ENCODE assay signal across 11 mouse cellular contexts in the genomic region with DNA sequence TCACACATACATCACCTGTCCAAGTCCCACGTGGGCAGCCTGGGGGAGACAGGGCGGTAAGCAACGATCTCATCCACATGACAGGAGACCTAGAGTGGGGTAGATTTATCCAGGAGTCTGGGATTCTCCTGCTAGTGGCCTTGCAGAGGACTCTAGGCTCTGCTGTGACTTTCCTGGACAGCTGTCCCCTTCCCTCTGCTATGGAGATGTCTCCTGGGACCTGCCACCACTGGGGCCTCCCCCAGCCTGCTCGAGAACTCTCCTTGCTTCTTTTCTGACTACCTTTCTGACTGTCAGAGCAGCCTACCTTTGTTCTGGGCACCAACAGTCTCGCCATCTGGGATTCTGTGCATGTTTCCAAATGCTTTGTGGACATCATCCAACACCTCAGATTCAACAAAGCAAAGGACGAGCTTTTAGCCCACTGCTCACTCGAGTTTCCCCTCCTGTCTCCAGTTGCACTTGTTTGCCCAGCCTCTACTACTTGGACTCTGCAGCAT.
A peak's percentile ranks its signal among the peaks of the same experiment; 100 is the strongest.
DNase-seq lines count a peak whose midpoint lies in the region; ATAC-seq lines count a peak whose summit lies in the region.
"Had no signal": no experiment of that assay in that cellular context is flagged by ENCODE, and none has a peak within 500 bp of the region (broad histone marks: within the 10 kb centered on the region; RNA-seq: fewer than 3 reads in every experiment).

No protein-coding gene starts in this region.

- H3K4me1 ChIP-seq in embryonic facial prominence, embryonic 13.5 days = peaks cover 47% of the 10 kb centered on the region
- H3K4me1 ChIP-seq in embryonic facial prominence, embryonic 10.5 days = peaks cover 19% of the 10 kb centered on the region
- H3K4me1 ChIP-seq: liver, embryonic 15.5 days had no signal

- H3K36me3 ChIP-seq in embryonic facial prominence, embryonic 13.5 days = no peaks in the 10 kb centered on the region
- 0 out of 2 replicates have a peak, but pooled peaks cover 6% of the 10 kb centered on the region for H3K36me3 ChIP-seq in embryonic facial prominence, embryonic 10.5 days (replicated peaks)
- H3K36me3 ChIP-seq: liver, embryonic 15.5 days had no signal

- no peak overlapping the region for H3K4me2 ChIP-seq in embryonic facial prominence, embryonic 13.5 days
- H3K4me2 ChIP-seq: liver, embryonic 15.5 days had no signal

- DNase-seq in embryonic facial prominence, embryonic 10.5 days (ENCODE audit: low spot score) = no peak
- DNase-seq in left cerebral cortex, adult 18-20 months (ENCODE audit: low spot score in 2 of 2) = peak; percentile 52 to 58
- DNase-seq in left cerebral cortex, postnatal 10 days (ENCODE audit: extremely low spot score in 1 of 2, low spot score in 2 of 2) = no peak
- DNase-seq in cerebellum, adult 9-10 months = peak; percentile 94
- peak; percentile 55 for DNase-seq in layer of hippocampus, adult 9-10 months (ENCODE audit: low spot score)
- DNase-seq in thymus, postnatal 36 days = no peak
- DNase-seq in adrenal gland, postnatal 14 days = no peak
- DNase-seq: kidney, adult 11 months had no signal

- H3K27me3 ChIP-seq in embryonic facial prominence, embryonic 13.5 days = no peaks in the 10 kb centered on the region
- H3K27me3 ChIP-seq in embryonic facial prominence, embryonic 10.5 days (replicated peaks; ENCODE audit: low read depth, poor library complexity, severe bottlenecking) = no peaks in the 10 kb centered on the region
- H3K27me3 ChIP-seq: liver, embryonic 15.5 days had no signal

- intact Hi-C loops in left cerebral cortex, postnatal 10 days (cut with DNase I) = loop anchor here (5.0 kb wide), 3 partner anchors 47 to 192 kb away; a partner anchor contains a TSS

- H3K9ac ChIP-seq in embryonic facial prominence, embryonic 13.5 days = no peak overlapping the region
- H3K9ac ChIP-seq: liver, embryonic 15.5 days had no signal

- H3K27ac ChIP-seq in embryonic facial prominence, embryonic 13.5 days = 0 out of 2 replicates have a peak overlapping the region, but pooled peaks have one; percentile 24
- H3K27ac ChIP-seq in embryonic facial prominence, embryonic 10.5 days (replicated peaks) = no peak overlapping the region
- H3K27ac ChIP-seq: liver, embryonic 15.5 days had no signal

- H3K4me3 ChIP-seq in embryonic facial prominence, embryonic 13.5 days = no peak overlapping the region
- H3K4me3 ChIP-seq in embryonic facial prominence, embryonic 10.5 days = no peak overlapping the region
- H3K4me3 ChIP-seq: liver, embryonic 15.5 days; myocyte had no signal

- WGBS in embryonic facial prominence, embryonic 13.5 days = 77% methylated on average over 7 of the region's 7 CpGs
- 85% methylated on average over 7 of the region's 7 CpGs for WGBS in embryonic facial prominence, embryonic 10.5 days

- peaks cover 5% of the 10 kb centered on the region for H3K9me3 ChIP-seq in embryonic facial prominence, embryonic 13.5 days
- 0 out of 2 replicates have a peak, but pooled peaks cover 5% of the 10 kb centered on the region for H3K9me3 ChIP-seq in embryonic facial prominence, embryonic 10.5 days
- H3K9me3 ChIP-seq: liver, embryonic 15.5 days had no signal

- ATAC-seq in embryonic facial prominence, embryonic 13.5 days (ENCODE audit: insufficient number of reproducible peaks, insufficient read depth, low FRiP score, low TSS enrichment, low read depth) = no peak

Comparison
In these comparisons a context has a peak if more than half of its experiments do, and no peak if none do; other contexts are left out.
1. DNase-seq: peak in left cerebral cortex, adult 18-20 months (2 of 2), cerebellum, adult 9-10 months (single experiment) and layer of hippocampus, adult 9-10 months (single experiment); none in embryonic facial prominence, embryonic 10.5 days (single experiment), left cerebral cortex, postnatal 10 days (0 of 2), thymus, postnatal 36 days (0 of 2) and adrenal gland, postnatal 14 days (single experiment).